Mouse (Mus musculus) G1E (cell line): ENCODE measurements around the gene Ormdl2. TPM values are rescaled to one million over a fixed set of nuclear protein-coding genes. Genes with fewer than 3 reads are reported as not detected.

ENCODE experiments used
- ATAC-seq: 2 replicates; pipeline ENCODE4 v1.8.0; 2016; ENCODE audit warnings: mild to moderate bottlenecking; ENCODE audit not compliant: insufficient number of reproducible peaks, poor library complexity, low FRiP score, severe bottlenecking; ENCODE audit errors: extremely low read depth
- DNase-seq: peaks from one replicate; pipeline ENCODE4 v3.0.0; 2012; ENCODE audit warnings: low spot score
- H3K27me3 ChIP-seq: 2 replicates; pipeline ENCODE4 v1.6.1; 2012; ENCODE audit warnings: mild to moderate bottlenecking, low read length, inconsistent platforms; ENCODE audit not compliant: insufficient read depth
- H3K36me3 ChIP-seq: replicated peaks from 2 replicates; pipeline ENCODE3; 2012; ENCODE audit warnings: mild to moderate bottlenecking, inconsistent platforms
- H3K4me1 ChIP-seq: 2 replicates; pipeline ENCODE4 v1.6.1; 2012; ENCODE audit warnings: low read depth, low read length, inconsistent platforms, mixed read lengths; ENCODE audit not compliant: insufficient read depth
- H3K4me3 ChIP-seq: 2 replicates; pipeline ENCODE4 v1.5.1; 2012; ENCODE audit warnings: low read depth, mild to moderate bottlenecking, inconsistent platforms, low read length, moderate library complexity, mixed read lengths
- H3K9me3 ChIP-seq: replicated peaks from 2 replicates; pipeline ENCODE4 v1.6.1; 2012; ENCODE audit warnings: inconsistent platforms
- CTCF ChIP-seq: IDR thresholded peaks from 2 replicates; pipeline ENCODE4 v1.5.1; 2012; ENCODE audit warnings: low read depth, low read length, inconsistent platforms, mixed read lengths
- GATA1 ChIP-seq: IDR thresholded peaks from 2 replicates; pipeline ENCODE4 v1.6.1; 2012; ENCODE audit warnings: borderline replicate concordance, low read length, inconsistent platforms, mixed read lengths
- GATA2 ChIP-seq: IDR thresholded peaks from 2 replicates; pipeline ENCODE4 v1.6.1; 2012; ENCODE audit warnings: low read depth, low read length, inconsistent platforms, borderline replicate concordance
- POLR2AphosphoS5 ChIP-seq: IDR thresholded peaks from 2 replicates; pipeline ENCODE4 v1.6.1; 2012; ENCODE audit warnings: low read depth, low read length, inconsistent platforms; ENCODE audit not compliant: insufficient replicate concordance
- TAL1 ChIP-seq: conservative IDR thresholded peaks from 2 replicates; pipeline ENCODE4 v1.6.1; 2012; ENCODE audit warnings: low read depth, low read length, inconsistent platforms, mixed read lengths
- polyA plus RNA-seq: library from polyadenylated mRNA; stranded (reverse); fragments of >175 nt; gene quantifications from 2 replicates; pipeline ENCODE4 v1.2.3, GENCODE M21; 2012
- total RNA-seq, 2 experiments: library from RNA; stranded (forward) in 1 of 2; stranded (reverse) in 1 of 2; fragments of 200-1000 nt in 1 of 2; fragments of >200 nt in 1 of 2; fragmentation: Nextera tagmentation in 1 of 2; gene quantifications; 2 replicates each; pipeline ENCODE4 v1.2.3; 2014 to 2017

Gene Ormdl2
- total and polyA plus RNA-seq, 3 experiments = 21.9 to 132 (median 31.9) TPM

GRCm38 (mm10) chr10:128780200-128780599 is 41.2 kb downstream of the Ormdl2 start:
- no peak overlapping the region for H3K4me3 ChIP-seq
- no peak for DNase-seq

GRCm38 (mm10) chr10:128779011-128779795 is 42.2 kb downstream of the Ormdl2 start:
- ATAC-seq = peak; percentile 63; the same call in 1 of the 2 replicates
- H3K27me3 ChIP-seq = peaks cover 32% of the 10 kb centered on the region
- peaks cover 3% of the 10 kb centered on the region; the same call in 1 of the 2 replicates for H3K4me1 ChIP-seq
- no peak for DNase-seq
- no peaks in the 10 kb centered on the region for H3K36me3 ChIP-seq
- H3K4me3 ChIP-seq = no peak overlapping the region
- peaks cover 10% of the 10 kb centered on the region for H3K9me3 ChIP-seq
- TF ChIP-seq CTCF (no peak), POLR2AphosphoS5 (no peak), GATA1 (no peak), GATA2 (no peak), TAL1 (no peak)

More at GRCm38 (mm10) chr10:128780200-128780599, 41.2 kb downstream of the Ormdl2 start:
- Histone ChIP-seq H3K36me3 (no peaks in the 10 kb centered on the region), H3K27me3 (peaks cover 32% of the 10 kb centered on the region), H3K9me3 (peaks cover 12% of the 10 kb centered on the region), H3K4me1 (peaks cover 3% of the 10 kb centered on the region; the same call in 1 of the 2 replicates)
- TF ChIP-seq POLR2AphosphoS5 (no peak), CTCF (no peak), GATA1 (no peak), TAL1 (no peak), GATA2 (no peak)
- ATAC-seq = no peak

- no peak for TF ChIP-seq TAL1
- no peak for TF ChIP-seq GATA2
- TF ChIP-seq POLR2AphosphoS5 = no peak
- TF ChIP-seq GATA1 = no peak
- no peak for TF ChIP-seq CTCF
- Histone ChIP-seq H3K9me3 (peaks cover 3% of the 10 kb centered on the region; the same call in 1 of the 2 replicates), H3K4me3 (no peak overlapping the region), H3K36me3 (no peaks in the 10 kb centered on the region), H3K27me3 (peaks cover 28% of the 10 kb centered on the region), H3K4me1 (peaks cover 3% of the 10 kb centered on the region; the same call in 1 of the 2 replicates)
- DNase-seq = no peak
- ATAC-seq = no peak
These were observed 43.0 kb downstream of the Ormdl2 start for GRCm38 (mm10) chr10:128778441-128778840.

- ATAC-seq (no peak), DNase-seq (peak; percentile 11)
- Histone ChIP-seq H3K36me3 (peaks cover 9% of the 10 kb centered on the region), H3K9me3 (no peaks in the 10 kb centered on the region), H3K4me3 (no peak overlapping the region), H3K4me1 (no peaks in the 10 kb centered on the region; the same call in 1 of the 2 replicates), H3K27me3 (peaks cover 4% of the 10 kb centered on the region; the same call in 1 of the 2 replicates)
- TF ChIP-seq TAL1 (no peak), GATA2 (no peak), CTCF (no peak)
These were observed 47.8 kb downstream of the Ormdl2 start for GRCm38 (mm10) chr10:128773685-128774084.

GRCm38 (mm10) chr10:128772895-128773294 is 48.5 kb downstream of the Ormdl2 start:
- DNase-seq (no peak), ATAC-seq (no peak)
- Histone ChIP-seq H3K4me3 (no peak overlapping the region), H3K36me3 (peaks cover 14% of the 10 kb centered on the region), H3K9me3 (no peaks in the 10 kb centered on the region), H3K4me1 (no peaks in the 10 kb centered on the region; the same call in 1 of the 2 replicates), H3K27me3 (peaks cover 4% of the 10 kb centered on the region; the same call in 1 of the 2 replicates)
- no peak for TF ChIP-seq POLR2AphosphoS5
- no peak for TF ChIP-seq CTCF
- TF ChIP-seq GATA2 = no peak
- TF ChIP-seq GATA1 = no peak
- no peak for TF ChIP-seq TAL1

Other genes with a start within 250 kb of the Ormdl2 start
Only the 20 nearest of the 24 such genes appear.
- gene Rps26, start 194.9 kb downstream of the Ormdl2 start, total RNA-seq (2014; fragmentation: Nextera tagmentation) = 4,124 and 4,641 TPM in 2 replicates
- gene Rps26, start 194.9 kb downstream of the Ormdl2 start, total RNA-seq (2017) = 1,044 and 1,182 TPM in 2 replicates
- 4,182 and 5,947 TPM in 2 replicates for gene Rps26, start 194.9 kb downstream of the Ormdl2 start, polyA plus RNA-seq
- gene Ikzf4, start 175.7 kb downstream of the Ormdl2 start, total RNA-seq (2014; fragmentation: Nextera tagmentation) = 11.4 and 11.7 TPM in 2 replicates
- gene Ikzf4, start 175.7 kb downstream of the Ormdl2 start, total RNA-seq (2017) = 1.7 and 2.8 TPM in 2 replicates
- 6.7 and 7.0 TPM in 2 replicates for gene Ikzf4, start 175.7 kb downstream of the Ormdl2 start, polyA plus RNA-seq
- gene Suox, start 147.6 kb downstream of the Ormdl2 start, total RNA-seq (2014; fragmentation: Nextera tagmentation) = 4.6 and 8.7 TPM in 2 replicates
- 8.1 and 8.4 TPM in 2 replicates for gene Suox, start 147.6 kb downstream of the Ormdl2 start, total RNA-seq (2017)
- gene Suox, start 147.6 kb downstream of the Ormdl2 start, polyA plus RNA-seq = 0.96 and 1.7 TPM in 2 replicates
- 49.1 TPM in 2 replicates for gene Rab5b, start 125.4 kb downstream of the Ormdl2 start, total RNA-seq (2014; fragmentation: Nextera tagmentation)
- 48.0 and 52.7 TPM in 2 replicates for gene Rab5b, start 125.4 kb downstream of the Ormdl2 start, total RNA-seq (2017)
- gene Rab5b, start 125.4 kb downstream of the Ormdl2 start, polyA plus RNA-seq = 17.5 and 20.0 TPM in 2 replicates
- 0.58 and 2.4 TPM in 2 replicates for gene Pmel, start 117.5 kb downstream of the Ormdl2 start, total RNA-seq (2014; fragmentation: Nextera tagmentation)
- 0.76 and 1.0 TPM in 2 replicates for gene Pmel, start 117.5 kb downstream of the Ormdl2 start, total RNA-seq (2017)
- 0.05 and 0.06 TPM in 2 replicates for gene Pmel, start 117.5 kb downstream of the Ormdl2 start, polyA plus RNA-seq
- 108 and 117 TPM in 2 replicates for gene Cdk2, start 116.6 kb downstream of the Ormdl2 start, total RNA-seq (2014; fragmentation: Nextera tagmentation)
- gene Cdk2, start 116.6 kb downstream of the Ormdl2 start, total RNA-seq (2017) = 109 and 113 TPM in 2 replicates
- 34.7 and 36.3 TPM in 2 replicates for gene Cdk2, start 116.6 kb downstream of the Ormdl2 start, polyA plus RNA-seq
- 6.8 and 8.4 TPM in 2 replicates for gene Dgka, start 76.8 kb downstream of the Ormdl2 start, total RNA-seq (2014; fragmentation: Nextera tagmentation)
- 3.3 TPM in 2 replicates for gene Dgka, start 76.8 kb downstream of the Ormdl2 start, total RNA-seq (2017)
- gene Dgka, start 76.8 kb downstream of the Ormdl2 start, polyA plus RNA-seq = 0.19 and 0.50 TPM in 2 replicates
- gene Pym1, start 73.8 kb downstream of the Ormdl2 start, total RNA-seq (2014; fragmentation: Nextera tagmentation) = 78.7 and 93.7 TPM in 2 replicates
- gene Pym1, start 73.8 kb downstream of the Ormdl2 start, total RNA-seq (2017) = 44.3 and 47.3 TPM in 2 replicates
- 144 and 169 TPM in 2 replicates for gene Pym1, start 73.8 kb downstream of the Ormdl2 start, polyA plus RNA-seq
- 0.44 TPM in 1 of 2 replicates, not detected in the other for gene Mmp19, start 30.7 kb downstream of the Ormdl2 start, total RNA-seq (2014; fragmentation: Nextera tagmentation)
- 0.11 and 0.12 TPM in 2 replicates for gene Mmp19, start 30.7 kb downstream of the Ormdl2 start, total RNA-seq (2017)
- 0.02 and 0.03 TPM in 2 replicates for gene Mmp19, start 30.7 kb downstream of the Ormdl2 start, polyA plus RNA-seq
- 20.6 and 25.5 TPM in 2 replicates for gene Dnajc14, start 17.6 kb downstream of the Ormdl2 start, total RNA-seq (2014; fragmentation: Nextera tagmentation)
- gene Dnajc14, start 17.6 kb downstream of the Ormdl2 start, total RNA-seq (2017) = 31.5 and 36.9 TPM in 2 replicates
- gene Dnajc14, start 17.6 kb downstream of the Ormdl2 start, polyA plus RNA-seq = 9.6 and 12.6 TPM in 2 replicates
- 8.4 and 10.1 TPM in 2 replicates for gene Tmem198b, start 17.3 kb downstream of the Ormdl2 start, total RNA-seq (2014; fragmentation: Nextera tagmentation)
- gene Tmem198b, start 17.3 kb downstream of the Ormdl2 start, total RNA-seq (2017) = 4.1 and 4.9 TPM in 2 replicates
- gene Tmem198b, start 17.3 kb downstream of the Ormdl2 start, polyA plus RNA-seq = 1.5 and 2.2 TPM in 2 replicates
- 144 and 197 TPM in 2 replicates for gene Sarnp, start 4.3 kb downstream of the Ormdl2 start, total RNA-seq (2014; fragmentation: Nextera tagmentation)
- 154 and 165 TPM in 2 replicates for gene Sarnp, start 4.3 kb downstream of the Ormdl2 start, total RNA-seq (2017)
- 16.5 and 19.9 TPM in 2 replicates for gene Sarnp, start 4.3 kb downstream of the Ormdl2 start, polyA plus RNA-seq
- not detected in 2 replicates for gene Gdf11, start 70.1 kb upstream of the Ormdl2 start, total RNA-seq (2014; fragmentation: Nextera tagmentation)
- gene Gdf11, start 70.1 kb upstream of the Ormdl2 start, total RNA-seq (2017) = under 0.01 TPM in 1 of 2 replicates, not detected in the other
- 0.02 TPM in 2 replicates for gene Gdf11, start 70.1 kb upstream of the Ormdl2 start, polyA plus RNA-seq
- 1.7 and 3.4 TPM in 2 replicates for gene Cd63, start 79.3 kb upstream of the Ormdl2 start, total RNA-seq (2014; fragmentation: Nextera tagmentation)
- gene Cd63, start 79.3 kb upstream of the Ormdl2 start, total RNA-seq (2017) = 0.22 TPM in 1 of 2 replicates, not detected in the other
- gene Cd63, start 79.3 kb upstream of the Ormdl2 start, polyA plus RNA-seq = 0.04 and 0.09 TPM in 2 replicates
- 7.1 and 27.4 TPM in 2 replicates for gene Rdh5, start 101.2 kb upstream of the Ormdl2 start, total RNA-seq (2014; fragmentation: Nextera tagmentation)
- 2.6 and 4.4 TPM in 2 replicates for gene Rdh5, start 101.2 kb upstream of the Ormdl2 start, total RNA-seq (2017)
- 0.94 and 1.2 TPM in 2 replicates for gene Rdh5, start 101.2 kb upstream of the Ormdl2 start, polyA plus RNA-seq
- 46.7 and 50.3 TPM in 2 replicates for gene Bloc1s1, start 102.4 kb upstream of the Ormdl2 start, total RNA-seq (2014; fragmentation: Nextera tagmentation)
- gene Bloc1s1, start 102.4 kb upstream of the Ormdl2 start, total RNA-seq (2017) = 116 and 119 TPM in 2 replicates
- 121 and 157 TPM in 2 replicates for gene Bloc1s1, start 102.4 kb upstream of the Ormdl2 start, polyA plus RNA-seq
- not detected in 2 replicates for gene Itga7, start 112.2 kb upstream of the Ormdl2 start, total RNA-seq (2014; fragmentation: Nextera tagmentation)
- gene Itga7, start 112.2 kb upstream of the Ormdl2 start, total RNA-seq (2017) = 0.33 and 0.46 TPM in 2 replicates
- gene Itga7, start 112.2 kb upstream of the Ormdl2 start, polyA plus RNA-seq = 0.02 and 0.10 TPM in 2 replicates
- gene Mettl7b, start 139.3 kb upstream of the Ormdl2 start, total RNA-seq (2014; fragmentation: Nextera tagmentation) = not detected in 2 replicates
- not detected in 2 replicates for gene Mettl7b, start 139.3 kb upstream of the Ormdl2 start, total RNA-seq (2017)
- not detected in 2 replicates for gene Mettl7b, start 139.3 kb upstream of the Ormdl2 start, polyA plus RNA-seq
- not detected in 2 replicates for gene Olfr9, start 167.8 kb upstream of the Ormdl2 start, total RNA-seq (2014; fragmentation: Nextera tagmentation)
- gene Olfr9, start 167.8 kb upstream of the Ormdl2 start, total RNA-seq (2017) = 0.11 TPM in 1 of 2 replicates, not detected in the other
- not detected in 2 replicates for gene Olfr9, start 167.8 kb upstream of the Ormdl2 start, polyA plus RNA-seq
- gene Olfr763, start 189.1 kb upstream of the Ormdl2 start, total RNA-seq (2014; fragmentation: Nextera tagmentation) = not detected in 2 replicates
- gene Olfr763, start 189.1 kb upstream of the Ormdl2 start, total RNA-seq (2017) = 0.06 TPM in 1 of 2 replicates, not detected in the other
- gene Olfr763, start 189.1 kb upstream of the Ormdl2 start, polyA plus RNA-seq = not detected in 2 replicates